Mouse (Mus musculus) heart, adult 2 months (tissue): ENCODE results near the gene Rpl3.

Experiments
- CTCF ChIP-seq: fragments of 200-600 bp; IDR thresholded peaks from 2 replicates; pipeline ENCODE4 v1.8.1; 2022; ENCODE audit warnings: antibody characterized with exemption, mild to moderate bottlenecking, moderate library complexity
- EP300 ChIP-seq: fragments of 200-500 bp; IDR thresholded peaks from 2 replicates; pipeline ENCODE4 v1.6.1; 2011; ENCODE audit warnings: low read depth, low read length, control low read depth; ENCODE audit not compliant: insufficient read depth
- POLR2A ChIP-seq: fragments of 200-500 bp; IDR thresholded peaks from 2 replicates; pipeline ENCODE4 v1.6.1; 2011; ENCODE audit warnings: mild to moderate bottlenecking, low read depth, low read length, control low read depth; ENCODE audit not compliant: insufficient read depth

DNA sequence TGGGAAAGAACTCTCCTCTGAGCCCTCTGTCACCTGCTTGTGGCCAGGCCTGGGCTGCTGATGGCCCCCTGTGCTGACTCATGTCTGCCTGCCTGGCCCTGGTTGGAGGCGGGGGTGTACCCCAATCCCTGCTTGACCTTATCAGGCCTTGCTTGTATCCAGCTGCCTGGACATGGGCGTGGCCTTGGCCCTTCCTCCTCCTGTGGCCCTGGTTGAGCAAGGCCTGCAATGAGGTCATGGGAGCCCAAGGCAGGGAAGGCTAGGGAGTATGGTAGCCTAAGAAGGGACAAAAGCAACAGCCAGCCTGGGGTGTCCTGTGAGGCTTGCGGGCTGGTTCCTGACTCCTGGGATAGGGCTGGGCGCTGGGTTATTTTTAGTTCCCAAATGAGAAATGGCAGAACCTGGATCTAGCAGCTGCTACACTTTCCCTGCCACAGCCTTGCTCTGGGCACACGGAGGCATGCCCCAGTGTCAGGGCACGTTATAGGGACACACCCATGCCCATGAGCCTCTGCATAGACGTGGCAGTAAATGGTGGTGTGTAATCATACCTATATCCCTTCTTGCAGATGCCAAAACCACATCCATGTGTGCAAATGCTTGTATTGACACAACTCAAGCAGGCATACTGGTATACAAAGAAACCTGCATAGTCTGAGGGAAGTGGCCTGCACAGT, 37.5 kb downstream of the Rpl3 start:
- TF ChIP-seq CTCF = no peak
- no peak for TF ChIP-seq POLR2A
- 0 out of 2 replicates have a peak, but pooled peaks have one; percentile 53 for TF ChIP-seq EP300
